Mouse (Mus musculus): Measurements from ENCODE around the gene Ckb.

Ckb gene

DNA sequence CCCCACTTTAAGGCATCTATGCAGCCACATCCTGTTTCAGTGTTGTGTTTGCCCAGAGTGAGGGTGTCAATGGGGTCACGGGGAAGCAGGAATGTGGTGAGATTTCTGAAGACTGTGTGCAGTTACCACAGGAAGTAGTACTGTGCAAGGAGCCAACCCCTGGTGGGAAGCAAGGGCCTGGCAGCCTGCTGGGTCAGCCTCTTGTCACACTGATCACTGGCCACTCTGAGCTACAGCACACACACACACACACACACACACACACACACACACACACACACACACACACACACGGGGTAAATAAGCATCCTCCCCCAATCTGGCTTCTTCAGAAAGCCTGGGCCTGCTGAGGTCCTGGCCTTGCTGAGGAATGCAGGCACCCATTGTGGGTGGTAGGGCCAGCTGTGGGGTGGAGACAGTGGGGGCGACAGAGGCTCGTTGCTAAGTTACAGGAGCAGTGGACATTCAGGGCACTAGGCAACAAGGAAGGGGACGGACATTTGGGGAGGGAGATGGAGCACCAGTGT lies 19.3 kb upstream of the Ckb start:
- DNase-seq (ENCODE audit: low read depth), result peak; percentile 92

DNA sequence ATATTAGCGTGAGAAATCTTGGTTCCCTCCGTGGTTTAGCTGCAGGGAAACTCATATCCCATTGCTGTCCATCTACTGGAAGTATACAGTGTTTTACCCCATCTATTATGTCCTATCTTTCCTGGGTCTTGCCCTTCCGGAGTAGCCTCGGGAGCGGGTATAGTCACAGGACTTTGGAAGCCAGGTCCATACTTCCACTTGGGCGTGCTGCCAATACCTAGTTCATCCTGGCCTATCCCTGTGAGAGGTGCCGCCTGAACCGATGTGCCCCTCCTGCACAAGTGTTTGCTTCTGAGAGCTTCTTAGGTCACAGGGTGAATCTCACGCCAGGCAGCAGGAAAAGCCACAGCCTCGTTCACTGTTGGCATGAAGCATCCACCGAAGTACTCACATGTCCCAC lies 17.3 kb upstream of the Ckb start:
- no peak for DNase-seq (ENCODE audit: low read depth)

DNA sequence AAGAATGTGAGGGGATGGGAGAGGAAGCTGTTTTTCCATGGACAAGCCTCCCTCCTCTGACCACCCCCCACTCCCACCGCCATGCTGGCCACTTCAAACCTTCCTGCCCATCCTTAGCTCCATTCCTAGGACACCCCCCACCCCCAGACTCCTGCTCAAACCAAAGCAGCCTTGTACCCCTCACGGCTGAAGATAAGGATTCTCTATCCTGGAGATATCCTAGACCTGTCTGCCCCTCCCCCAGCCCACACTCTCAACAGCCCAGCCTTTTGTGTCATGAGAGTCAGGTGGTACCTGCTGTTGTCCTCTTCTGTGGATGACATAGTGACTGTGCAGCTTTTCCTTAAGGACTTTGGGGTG lies 15.9 kb upstream of the Ckb start:
- no peak for DNase-seq (ENCODE audit: low read depth)

DNA sequence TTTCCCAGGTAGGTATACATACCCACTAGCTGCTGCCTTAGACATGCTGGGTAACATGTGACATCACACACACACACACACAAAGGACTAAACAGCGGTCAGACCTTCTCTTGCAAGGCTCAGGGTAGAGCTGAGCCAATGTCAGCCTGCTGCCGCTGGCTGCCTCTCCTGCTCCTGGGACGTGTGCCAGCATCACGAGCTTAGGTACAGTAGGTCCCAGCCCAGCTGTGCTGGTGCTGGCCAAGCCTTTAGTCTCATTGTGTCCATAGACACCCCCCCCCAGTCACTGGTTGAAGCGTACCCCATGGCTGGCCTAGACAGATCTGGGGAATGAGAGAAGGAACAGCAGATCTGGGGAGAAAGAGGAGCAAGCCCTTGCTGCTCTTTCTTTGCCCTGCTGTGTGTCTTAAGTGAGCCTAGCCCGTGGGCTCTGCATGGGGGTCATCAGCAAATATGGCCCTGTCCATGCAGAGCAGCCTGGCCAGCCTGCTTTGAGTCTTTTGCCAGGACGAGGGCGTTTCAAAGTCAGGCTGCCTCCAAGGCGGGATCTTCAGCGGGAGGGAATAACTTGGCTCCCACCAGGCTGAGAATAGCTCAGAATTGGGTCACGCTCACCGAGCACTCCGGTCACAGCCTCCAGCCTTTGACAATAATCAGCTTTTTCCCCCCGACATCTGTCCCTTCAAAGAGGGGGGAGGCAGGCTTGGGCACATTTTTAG lies 15.4 kb upstream of the Ckb start:
- peak; percentile 86 for DNase-seq (ENCODE audit: low read depth)

DNA sequence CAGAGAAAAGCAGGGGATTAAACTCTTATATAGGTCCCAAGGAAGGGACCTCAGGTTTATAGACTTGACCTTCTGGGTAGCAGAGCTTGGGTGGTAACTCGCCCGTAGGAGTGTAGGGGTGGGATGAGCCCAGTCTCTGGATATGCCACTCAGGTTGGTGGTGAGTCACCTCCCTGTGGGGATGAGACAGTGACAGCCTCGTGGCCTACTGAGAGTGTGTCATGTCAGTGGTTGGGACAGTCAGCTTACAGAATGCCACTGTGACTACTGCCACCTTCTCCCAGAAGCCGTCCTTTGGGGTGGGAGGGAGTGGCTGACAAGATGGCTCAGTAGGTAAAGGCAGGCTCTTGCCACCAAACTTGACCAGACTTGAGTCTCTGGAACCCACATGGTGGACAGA lies 14.3 kb upstream of the Ckb start:
- DNase-seq (ENCODE audit: low read depth), result no peak

DNA sequence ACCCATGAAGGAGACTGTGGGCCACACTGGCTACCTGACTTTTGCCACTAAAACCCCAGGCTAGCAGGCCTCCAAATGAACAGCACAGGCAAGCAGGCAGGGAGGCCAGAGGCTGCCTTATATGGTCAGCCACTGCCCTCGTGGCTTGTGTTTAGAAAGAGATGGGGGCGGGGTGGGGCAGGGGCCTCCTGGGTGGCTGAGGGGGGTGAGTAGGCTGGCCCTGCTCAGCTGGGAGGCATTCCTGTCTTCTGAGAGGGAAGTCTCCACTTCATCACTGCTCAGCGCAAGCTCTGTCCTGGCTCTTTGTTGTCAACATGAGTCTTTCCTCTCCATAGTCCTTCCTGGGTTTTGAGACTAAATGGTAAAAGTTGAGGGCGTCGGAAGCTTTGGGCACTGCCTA lies 10.7 kb upstream of the Ckb start:
- no peak for DNase-seq (ENCODE audit: low read depth)

DNA sequence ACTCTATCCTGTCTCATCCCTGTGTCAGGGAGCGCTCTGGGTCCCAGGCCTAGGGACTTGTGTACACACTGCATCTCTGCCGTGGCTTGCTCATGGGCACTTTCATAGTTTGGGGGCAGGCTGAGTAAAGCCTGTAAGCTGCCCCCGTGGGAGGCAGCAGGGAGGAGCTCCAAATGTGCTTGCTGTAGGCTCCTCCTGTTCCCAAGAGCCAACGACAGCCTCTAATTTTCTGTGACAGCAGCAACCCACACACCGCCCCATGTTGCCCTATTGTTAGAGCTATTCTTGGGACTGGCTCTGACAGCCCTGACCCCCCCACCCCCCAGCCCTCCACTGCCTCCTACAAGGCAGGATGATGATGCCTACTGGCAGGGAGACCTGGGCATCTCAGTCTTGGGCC lies 9.9 kb upstream of the Ckb start:
- no peak for DNase-seq (ENCODE audit: low read depth)

DNA sequence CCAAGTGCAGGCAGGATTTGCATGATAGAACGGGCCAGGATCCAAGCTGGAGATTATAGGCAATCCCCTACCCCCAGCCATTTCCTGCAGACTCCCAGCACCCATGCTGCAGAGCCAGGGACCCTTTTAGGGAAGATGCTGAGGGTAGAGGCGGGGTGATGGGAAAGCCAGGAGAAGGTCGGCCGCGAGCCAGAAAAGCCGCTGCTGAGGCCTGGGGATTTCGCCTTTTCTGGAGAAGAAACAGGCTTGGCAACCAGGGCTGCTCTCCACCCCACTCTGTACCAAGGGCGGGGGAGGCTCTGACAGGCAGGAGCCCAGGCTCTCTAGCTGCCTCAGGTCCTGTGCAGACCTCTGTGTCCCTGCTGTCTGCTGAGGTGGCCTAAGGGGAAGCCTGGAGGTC lies 9.2 kb upstream of the Ckb start:
- DNase-seq (ENCODE audit: low read depth), result no peak

DNA sequence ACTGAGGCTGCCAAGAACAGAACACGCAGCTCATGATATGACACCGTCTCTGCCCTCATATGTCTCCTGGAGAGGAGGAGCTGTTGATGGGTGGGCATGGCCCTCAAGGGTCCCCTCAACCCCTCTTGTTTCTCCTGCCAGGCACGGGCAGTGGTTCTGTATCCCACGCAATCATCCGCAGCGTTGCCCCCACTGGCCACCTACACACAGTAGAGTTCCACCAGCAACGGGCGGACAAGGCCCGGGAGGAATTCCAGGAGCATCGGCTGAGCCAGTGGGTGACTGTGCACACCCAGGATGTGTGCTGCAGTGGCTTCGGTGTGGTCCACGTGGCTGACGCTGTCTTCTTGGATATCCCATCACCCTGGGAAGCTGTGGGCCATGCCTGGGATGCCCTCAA lies 8.5 kb upstream of the Ckb start:
- DNase-seq (ENCODE audit: low read depth), result no peak

DNA sequence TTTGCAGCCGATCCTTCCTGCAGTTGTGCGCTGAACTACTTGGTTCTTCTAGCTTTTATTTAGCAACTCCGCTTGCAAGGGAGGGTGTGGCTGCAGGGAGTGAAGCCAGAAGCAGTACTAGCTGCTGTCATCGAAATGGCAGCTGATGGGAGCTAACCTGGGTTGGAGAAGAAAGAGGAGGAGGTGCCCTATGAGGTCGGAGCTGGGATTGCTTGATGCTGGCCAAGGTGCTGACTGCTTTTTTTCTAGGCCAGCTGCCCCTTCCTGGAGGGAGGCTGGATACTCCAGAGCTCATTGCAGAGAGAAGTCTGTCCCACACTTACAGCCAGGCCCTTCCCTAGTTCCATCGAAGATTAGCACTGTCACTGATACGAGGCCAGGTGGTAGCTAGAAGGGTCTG lies 6.9 kb upstream of the Ckb start:
- no peak for DNase-seq (ENCODE audit: low read depth)

DNA sequence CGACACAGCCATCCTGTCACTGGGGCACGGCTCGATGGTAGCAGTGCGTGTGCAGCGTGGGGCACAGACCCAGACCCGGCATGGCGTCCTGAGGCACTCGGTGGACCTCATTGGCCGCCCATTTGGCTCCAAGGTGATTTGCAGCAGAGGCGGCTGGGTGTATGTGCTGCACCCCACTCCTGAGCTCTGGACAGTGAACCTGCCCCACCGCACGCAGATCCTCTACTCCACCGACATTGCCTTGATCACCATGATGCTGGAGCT lies 6.5 kb upstream of the Ckb start:
- no peak for DNase-seq (ENCODE audit: low read depth)

DNA sequence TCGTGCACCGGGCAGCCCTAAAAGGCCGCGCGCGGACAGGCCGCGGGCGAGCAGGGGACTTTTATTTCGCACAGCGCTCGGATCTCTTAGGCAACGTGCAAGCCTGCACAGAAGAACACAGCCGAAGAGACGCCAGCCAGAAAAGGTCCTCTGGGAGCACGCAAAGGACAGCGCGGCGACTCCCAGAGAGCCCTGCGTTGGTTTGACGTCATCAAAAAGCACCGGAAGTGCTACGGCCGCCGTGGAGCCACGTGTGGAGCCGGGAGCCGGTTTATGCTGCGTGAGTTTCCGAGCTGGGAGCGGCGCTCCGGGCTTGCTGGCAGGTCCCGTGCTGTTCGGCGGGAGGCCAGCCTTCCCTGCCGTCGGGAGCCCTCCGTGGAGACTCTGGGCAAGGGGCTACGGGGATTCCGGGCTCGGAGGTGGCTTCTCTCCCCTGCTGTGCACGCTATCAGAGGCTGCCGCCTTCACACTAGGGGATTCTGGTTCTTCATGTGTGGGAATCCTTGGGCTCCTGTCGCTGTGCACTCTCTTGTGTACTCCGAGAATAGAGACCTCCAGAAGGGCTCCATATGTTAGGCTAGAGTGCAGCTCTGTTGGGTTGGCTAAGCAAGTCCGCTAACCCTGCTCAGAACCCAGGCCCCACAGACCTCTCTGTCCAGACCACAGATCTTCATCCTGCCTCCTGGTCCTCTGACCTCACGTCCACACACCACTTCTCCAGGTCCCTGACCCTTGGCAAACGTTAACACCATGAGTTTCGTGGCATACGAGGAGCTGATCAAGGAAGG lies 5.9 kb upstream of the Ckb start, which contains the start of gene Trmt61a:
Gene Trmt61a, plus strand, starts transcription at position 224 of the 788 bp plus-strand sequence.
- peak; percentile 71 for DNase-seq (ENCODE audit: low read depth)

DNA sequence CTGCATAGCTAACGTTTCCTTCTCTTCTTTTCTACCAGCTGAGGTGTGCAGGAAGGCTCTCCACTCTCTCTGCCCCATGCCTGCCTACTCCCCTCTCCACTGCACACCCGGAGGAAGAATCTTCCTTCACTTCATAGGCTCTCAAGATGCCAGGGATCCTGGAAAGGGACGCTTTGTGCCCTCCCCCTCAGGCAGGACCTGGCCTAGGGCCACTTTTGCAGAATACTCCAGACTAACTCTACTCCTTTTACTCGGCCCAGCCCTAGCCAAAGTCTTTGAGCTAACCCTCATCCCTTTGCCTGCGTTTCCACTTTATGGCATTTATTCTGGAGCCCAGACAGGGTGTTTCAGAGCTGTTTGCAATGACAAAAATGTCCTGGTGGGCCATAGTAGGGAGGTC lies 5.3 kb upstream of the Ckb start:
- no peak for DNase-seq (ENCODE audit: low read depth)

DNA sequence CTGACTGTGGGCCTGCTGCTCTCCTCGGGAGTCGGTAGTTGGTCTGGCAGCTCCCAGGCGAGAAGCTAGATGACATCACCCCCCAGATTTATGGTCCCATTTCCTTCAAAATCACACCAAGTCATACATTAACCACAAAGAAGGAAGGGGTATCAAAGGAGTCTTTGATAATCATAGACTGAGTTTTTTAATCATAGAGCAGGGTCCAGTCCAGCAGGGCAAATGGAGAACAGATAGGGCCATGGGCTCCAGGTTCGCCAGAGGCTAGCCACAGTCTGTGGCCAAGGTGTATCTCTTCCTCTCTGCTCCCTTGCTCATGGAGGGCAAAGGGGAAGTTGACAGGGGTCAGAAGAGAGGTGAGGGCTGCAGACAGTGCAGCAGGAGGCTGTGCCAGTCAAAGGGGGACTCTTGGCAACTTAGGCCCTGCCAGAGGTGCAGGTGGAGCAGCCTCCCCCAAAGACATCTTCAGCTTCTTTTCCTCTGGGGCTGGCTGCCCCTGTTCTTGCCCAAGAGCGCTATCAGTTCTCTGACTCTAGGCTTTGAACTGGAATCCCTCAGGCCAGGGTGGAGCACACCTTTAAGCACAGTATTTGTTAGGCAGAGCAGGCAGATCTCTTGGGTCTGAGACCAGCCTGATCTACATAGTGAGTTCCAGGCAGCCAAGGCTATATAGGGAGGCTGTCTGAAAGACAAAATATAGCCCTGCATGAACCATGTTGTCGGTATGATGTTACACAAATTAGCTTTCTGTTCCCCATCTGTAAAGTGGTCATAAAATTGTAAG lies 3.9 kb upstream of the Ckb start:
- DNase-seq (ENCODE audit: low read depth), result no peak

DNA sequence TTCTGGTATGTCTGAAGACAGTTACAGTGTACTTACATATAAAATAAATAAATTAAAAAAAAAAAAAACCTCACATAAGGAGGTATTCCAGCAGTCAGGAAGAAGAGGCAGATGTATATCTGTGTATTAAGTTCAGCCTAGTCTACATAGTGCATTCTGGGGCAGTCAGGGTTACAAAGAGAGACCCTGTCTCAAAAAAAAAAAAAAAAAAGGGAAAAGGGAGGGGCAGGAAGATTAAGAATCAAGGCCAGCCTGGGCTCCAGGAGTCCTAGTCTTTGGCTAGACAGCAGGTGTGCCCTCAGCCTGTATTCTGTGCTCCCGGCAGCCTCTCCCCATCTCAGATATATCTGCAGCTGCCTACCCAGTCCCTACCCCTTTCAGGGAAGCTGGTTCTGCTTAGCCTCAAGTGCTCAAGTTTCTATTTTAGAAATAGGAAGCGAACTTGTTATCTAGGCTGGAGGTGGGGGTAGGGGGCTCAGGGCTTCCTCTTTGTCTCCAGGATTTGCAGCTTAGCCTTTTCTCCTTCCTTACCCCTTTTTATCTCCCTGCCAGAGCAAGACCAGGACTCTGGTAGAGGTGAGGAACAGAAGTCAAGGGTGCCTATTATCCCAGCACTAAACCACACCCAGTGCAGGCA lies 2.8 kb upstream of the Ckb start:
- DNase-seq (ENCODE audit: low read depth), result no peak

DNA sequence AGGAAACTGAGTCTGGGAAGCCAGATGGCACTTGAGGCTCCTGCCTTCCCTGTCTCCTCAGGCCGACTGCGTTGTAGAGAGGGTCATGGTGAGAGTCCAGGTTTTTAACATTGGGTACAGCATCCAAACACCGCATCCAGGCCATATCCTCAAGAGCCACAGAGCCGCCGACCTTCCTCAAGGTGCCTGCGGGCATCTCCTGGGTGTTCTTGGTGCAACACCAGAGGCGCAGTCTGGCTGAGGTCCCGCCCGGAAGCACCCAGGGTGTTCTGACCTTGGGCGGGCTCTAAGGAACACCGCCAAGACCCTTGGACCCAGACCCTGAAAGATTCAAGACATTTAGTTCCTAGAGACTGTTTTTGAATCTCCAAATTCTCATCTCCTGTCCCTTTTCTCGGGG lies 443 bp upstream of the Ckb start:
- no peak for DNase-seq (ENCODE audit: low read depth)

DNA sequence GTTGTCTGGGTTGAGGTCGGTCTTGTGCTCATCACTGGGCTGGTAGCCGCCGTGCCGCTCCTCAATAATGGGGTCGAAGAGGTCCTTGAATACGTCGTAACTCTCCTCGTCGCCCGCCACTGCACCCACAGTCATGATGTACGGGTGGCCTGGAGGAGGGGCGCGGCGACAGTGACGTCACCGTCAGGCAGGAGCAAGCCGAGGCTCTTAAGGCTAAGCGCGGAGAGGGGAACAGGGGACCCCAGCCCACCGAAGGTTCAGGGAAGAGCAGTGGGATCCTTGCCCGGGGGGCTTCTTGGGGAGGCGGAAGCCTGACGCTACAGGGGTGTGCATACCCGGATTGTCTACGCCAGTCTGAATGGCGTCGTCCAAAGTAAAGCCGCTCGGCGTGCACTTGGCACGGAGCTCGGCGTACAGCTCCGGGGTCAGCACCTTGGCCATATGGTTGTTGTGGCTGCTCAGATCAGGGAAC lies 671 bp downstream of the Ckb start:
- no peak for DNase-seq (ENCODE audit: low read depth)

DNA sequence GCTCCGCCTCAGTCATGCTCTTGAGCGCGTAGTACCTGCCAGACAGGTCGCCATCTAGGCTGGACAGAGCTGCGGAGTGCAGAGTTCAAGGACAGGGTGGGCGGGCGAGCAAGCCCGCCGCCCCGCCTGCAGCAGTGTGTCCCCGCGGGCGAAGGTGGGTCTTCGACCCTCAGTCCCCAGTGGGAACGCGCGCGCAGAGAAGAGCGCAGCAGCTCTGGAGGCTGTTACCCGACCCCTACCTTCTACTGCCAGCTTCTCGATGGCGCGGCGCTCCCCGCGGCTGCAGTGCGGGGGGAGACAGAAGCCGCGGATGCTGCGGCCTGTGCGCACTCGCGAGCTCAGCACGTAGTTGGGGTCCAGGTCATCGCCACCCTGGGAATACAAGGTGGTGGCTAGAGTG lies 1.2 kb downstream of the Ckb start:
- DNase-seq (ENCODE audit: low read depth), result no peak

DNA sequence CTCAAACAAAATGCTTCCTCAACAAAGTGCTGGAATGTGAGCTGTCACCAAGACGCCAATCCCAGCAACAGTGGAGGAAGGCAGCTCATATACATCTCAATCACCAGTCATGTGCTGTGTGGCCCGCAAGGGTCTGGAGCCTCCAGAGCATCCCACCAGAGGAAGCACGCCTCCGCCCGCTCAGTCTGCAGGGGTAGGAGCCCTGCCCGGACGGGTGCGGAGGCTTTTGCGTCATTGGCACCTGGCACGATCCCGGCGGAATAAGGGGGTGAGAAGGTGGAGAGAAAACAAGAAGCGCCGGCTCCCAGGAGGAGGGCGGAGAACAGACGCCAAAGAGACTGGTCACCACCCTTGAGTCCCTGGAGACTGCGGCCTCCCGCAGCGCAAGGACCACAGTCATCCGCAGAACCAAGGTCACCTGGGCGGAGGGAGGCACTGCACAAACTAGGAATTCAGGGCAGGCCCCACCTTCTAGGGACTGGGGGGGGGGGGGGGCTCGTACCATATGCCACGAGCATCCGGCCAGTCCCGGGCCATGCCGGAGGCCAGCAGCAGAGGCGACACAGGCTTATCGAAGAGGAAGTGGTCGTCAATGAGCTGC lies 1.7 kb downstream of the Ckb start:
- no peak for DNase-seq (ENCODE audit: low read depth)

DNA sequence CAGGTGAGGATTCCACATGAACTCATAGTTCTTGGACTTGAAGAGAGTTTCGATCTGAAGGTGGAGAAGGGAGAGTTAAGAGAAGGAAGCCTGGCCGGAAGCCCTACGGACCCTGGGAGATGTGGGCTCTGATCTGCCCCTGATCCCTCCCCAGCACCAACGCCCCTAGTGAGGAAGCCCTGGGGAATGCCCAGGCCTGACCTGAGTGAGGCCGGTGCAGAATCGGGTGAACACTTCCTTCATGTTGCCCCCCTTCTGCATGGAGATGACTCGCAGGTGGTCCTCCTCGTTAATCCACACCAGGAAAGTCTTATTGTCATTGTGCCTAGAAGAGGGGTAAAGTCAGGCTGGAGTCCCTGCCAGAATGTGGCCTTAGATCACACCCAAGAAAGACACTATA lies 2.2 kb downstream of the Ckb start:
- no peak for DNase-seq (ENCODE audit: low read depth)

DNA sequence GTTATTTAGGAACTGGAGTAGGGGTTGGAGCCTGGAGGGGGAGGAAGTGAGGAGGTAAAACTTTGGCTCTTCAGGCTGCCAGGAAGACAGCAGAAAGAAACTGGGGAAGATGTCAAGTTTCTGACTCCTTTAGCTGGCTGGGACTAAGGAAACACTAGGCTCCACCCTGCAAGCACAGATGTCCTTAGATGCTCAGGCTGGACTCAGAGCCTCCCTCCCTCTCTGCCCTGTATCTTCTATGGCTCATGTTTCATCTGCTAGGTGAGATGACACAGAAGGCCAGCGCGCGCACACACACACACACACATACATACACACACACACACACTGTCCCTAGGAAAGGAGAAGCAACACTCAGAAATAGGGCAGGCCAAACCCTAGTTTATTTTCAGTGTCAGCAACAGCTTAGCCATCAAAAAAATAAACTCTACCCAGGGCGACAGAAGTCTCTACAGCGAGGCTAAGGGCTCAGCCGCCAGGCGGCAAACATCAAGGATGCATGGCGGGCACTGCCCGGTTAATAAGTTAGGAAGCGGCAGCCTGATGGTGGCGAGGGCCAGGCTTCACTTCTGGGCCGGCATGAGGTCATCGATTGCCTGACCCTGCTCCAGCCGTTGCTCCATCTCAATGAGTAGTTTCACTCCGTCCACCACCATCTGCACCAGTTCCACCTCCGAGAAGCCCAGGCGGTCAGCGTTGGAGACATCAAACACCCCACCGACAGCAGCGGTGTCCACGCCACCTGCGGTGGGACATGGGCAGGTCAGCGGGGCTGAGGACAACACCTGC lies 2.9 kb downstream of the Ckb start:
- no peak for DNase-seq (ENCODE audit: low read depth)

All from fibroblast of lung, adult 2 months (primary cell).